ENCODE assay signal across 11 mouse cellular contexts in genomic region chr13:119965968-119966367, GRCm38 (mm10). TPM values are rescaled to one million over a fixed set of nuclear protein-coding genes. Genes with fewer than 3 reads are reported as not detected.
DNase-seq lines count a peak whose midpoint lies in the region; ATAC-seq and TF ChIP-seq lines count a peak whose summit lies in the region.
"Not testable (repeated sequence)": the region's sequence is repeated elsewhere in the genome, so short reads cannot be mapped to it uniquely, and the experiment has no call there.
"Had no signal": no experiment of that assay in that cellular context is flagged by ENCODE, and none has a peak within 500 bp of the region (broad histone marks: within the 10 kb centered on the region; RNA-seq: fewer than 3 reads in every experiment).

No protein-coding gene starts in this region.

- not testable (repeated sequence) for H3K9ac ChIP-seq in embryonic facial prominence, embryonic 13.5 days; hindbrain, postnatal 0 days (replicated peaks; ENCODE audit: low read length); stomach, embryonic 16.5 days (ENCODE audit: low read length)

- H3K9me3 ChIP-seq in embryonic facial prominence, embryonic 13.5 days; hindbrain, postnatal 0 days (ENCODE audit: low read length); stomach, embryonic 16.5 days (replicated peaks; ENCODE audit: control insufficient read depth, low read length): not testable (repeated sequence)

- TF ChIP-seq POLR2A in lung, adult 2 months (IDR thresholded peaks at IDR 0.05; ENCODE audit: borderline replicate concordance, extremely low read depth, low read depth, low read length), result not testable (repeated sequence)

- H3K27me3 ChIP-seq in embryonic facial prominence, embryonic 13.5 days; hindbrain, postnatal 0 days (ENCODE audit: insufficient read depth, low read length); stomach, embryonic 16.5 days (ENCODE audit: control insufficient read depth, insufficient read depth, low read length): not testable (repeated sequence)

- WGBS in embryonic facial prominence, embryonic 13.5 days, result under 1% methylated on average over 22 of the region's 22 CpGs
- WGBS in hindbrain, postnatal 0 days, result 1% methylated on average over 21 of the region's 22 CpGs
- 2% methylated on average over 21 of the region's 22 CpGs for WGBS in lung, adult 2 months
- WGBS in stomach, embryonic 16.5 days, result 0% methylated on average over 18 of the region's 22 CpGs

- H3K36me3 ChIP-seq in embryonic facial prominence, embryonic 13.5 days; hindbrain, postnatal 0 days (ENCODE audit: insufficient read depth, low read length); stomach, embryonic 16.5 days (ENCODE audit: control insufficient read depth, insufficient read depth, low read length): not testable (repeated sequence)

- not testable (repeated sequence) for H3K4me1 ChIP-seq in embryonic facial prominence, embryonic 13.5 days; hindbrain, postnatal 0 days (ENCODE audit: insufficient read depth, low read length); lung, adult 2 months (ENCODE audit: control insufficient read depth, insufficient read depth, low read length); stomach, embryonic 16.5 days (ENCODE audit: control insufficient read depth, insufficient read depth, low read length)

- not testable (repeated sequence) for H3K27ac ChIP-seq in embryonic facial prominence, embryonic 13.5 days; hindbrain, postnatal 0 days; stomach, embryonic 16.5 days (ENCODE audit: low read length)

- peak; percentile 20 for DNase-seq in adrenal gland, postnatal 10 days
- DNase-seq in heart, adult 8-10 months (ENCODE audit: low spot score), result peak; percentile 6
- not testable (repeated sequence) for DNase-seq in hindbrain, postnatal 0 days (ENCODE audit: low spot score)
- DNase-seq in layer of hippocampus, postnatal 10 days (ENCODE audit: low spot score in 2 of 2), result peak; percentile 4 to 13
- peak; percentile 8 for DNase-seq in lung, adult 2 months

- peak overlapping the region; percentile 17 for H3K4me3 ChIP-seq in embryonic facial prominence, embryonic 13.5 days
- not testable (repeated sequence) for H3K4me3 ChIP-seq in hindbrain, postnatal 0 days (ENCODE audit: low read length); lung, adult 2 months (replicated peaks; ENCODE audit: extremely low read depth, low read depth, low read length)
- peak overlapping the region; percentile 22 for H3K4me3 ChIP-seq in stomach, embryonic 16.5 days (replicated peaks; ENCODE audit: low read length)

- ATAC-seq in embryonic facial prominence, embryonic 13.5 days (ENCODE audit: insufficient number of reproducible peaks, insufficient read depth, low FRiP score, low TSS enrichment, low read depth), result not testable (repeated sequence)
- peak; percentile 18; the same call in 1 of the 2 replicates for ATAC-seq in hindbrain, postnatal 0 days
- ATAC-seq in monocyte, adult 5-6 weeks (replicated peaks; ENCODE audit: insufficient number of reproducible peaks, low FRiP score, low TSS enrichment, poor library complexity, severe bottlenecking), result 0 out of 2 replicates have a peak, but pooled peaks have one; percentile 3
- 0 out of 2 replicates have a peak, but pooled peaks have one; percentile 65 for ATAC-seq in stomach, embryonic 16.5 days (ENCODE audit: insufficient read depth, low FRiP score)

- peak overlapping the region; percentile 35 for H3K4me2 ChIP-seq in embryonic facial prominence, embryonic 13.5 days
- not testable (repeated sequence) for H3K4me2 ChIP-seq in hindbrain, postnatal 0 days (ENCODE audit: low read depth, low read length)
- H3K4me2 ChIP-seq in stomach, embryonic 16.5 days (ENCODE audit: low read depth, low read length), result peak overlapping the region; percentile 32; the same call in 1 of the 2 replicates

- TF ChIP-seq CTCF in hindbrain, postnatal 0 days (IDR thresholded peaks at IDR 0.05; ENCODE audit: low read depth); lung, adult 2 months (IDR thresholded peaks at IDR 0.05; ENCODE audit: insufficient read depth, low read length): not testable (repeated sequence)

RNA-seq across cellular contexts. Expression of gene B020031M17Rik, which starts 15.4 kb away (rescaled TPM):
- total RNA-seq in adrenal gland, postnatal 10 days (2021), result not detected
- polyA plus RNA-seq in embryonic facial prominence, embryonic 13.5 days (2015; fragmentation: Nextera tagmentation; extraction: Ambion mirVana), result not detected in 2 replicates
- not detected for total RNA-seq in heart, adult 8-10 months (2022)
- total RNA-seq in hindbrain, postnatal 0 days (2014; rRNA removed), result not detected in 2 replicates
- polyA plus RNA-seq in hindbrain, postnatal 0 days (2015; fragmentation: Nextera tagmentation; extraction: Ambion mirVana), result not detected in 2 replicates
- not detected for total RNA-seq in layer of hippocampus, postnatal 10 days (2021)
- polyA plus RNA-seq in lung, adult 2 months (2012; rRNA removed), result not detected in 2 replicates
- total RNA-seq in monocyte, adult 5-6 weeks (2017), result not detected in 3 replicates
- polyA plus RNA-seq in stomach, embryonic 16.5 days (2015; fragmentation: Nextera tagmentation; extraction: Ambion mirVana), result not detected in 2 replicates
- total RNA-seq: adrenal gland, postnatal 25 days; left cerebral cortex, adult 8-10 months had no signal
- polyA plus RNA-seq: testis, adult 2 months had no signal

RNA-seq across cellular contexts. Expression of gene Gm21761, which starts 36.9 kb away (rescaled TPM):
- total RNA-seq in adrenal gland, postnatal 10 days (2021), result not detected
- not detected in 2 replicates for polyA plus RNA-seq in embryonic facial prominence, embryonic 13.5 days (2015; fragmentation: Nextera tagmentation; extraction: Ambion mirVana)
- not detected for total RNA-seq in heart, adult 8-10 months (2022)
- not detected in 2 replicates for total RNA-seq in hindbrain, postnatal 0 days (2014; rRNA removed)
- not detected in 2 replicates for polyA plus RNA-seq in hindbrain, postnatal 0 days (2015; fragmentation: Nextera tagmentation; extraction: Ambion mirVana)
- not detected for total RNA-seq in layer of hippocampus, postnatal 10 days (2021)
- not detected in 2 replicates for polyA plus RNA-seq in lung, adult 2 months (2012; rRNA removed)
- not detected in 3 replicates for total RNA-seq in monocyte, adult 5-6 weeks (2017)
- polyA plus RNA-seq in stomach, embryonic 16.5 days (2015; fragmentation: Nextera tagmentation; extraction: Ambion mirVana), result not detected in 2 replicates
- total RNA-seq: adrenal gland, postnatal 25 days; left cerebral cortex, adult 8-10 months had no signal
- polyA plus RNA-seq: testis, adult 2 months had no signal
